Mouse (Mus musculus): ENCODE measurements around the gene Neo1.

Neo1 gene

GRCm38 (mm10) chr9:58859080-58859635, 177.1 kb downstream of the Neo1 start:
- no peak for DNase-seq (ENCODE audit: low spot score)

- DNase-seq (ENCODE audit: low spot score) = no peak
Measured at GRCm38 (mm10) chr9:58854931-58855330, 181.3 kb downstream of the Neo1 start.

- DNase-seq (ENCODE audit: low spot score) = no peak
Measured at GRCm38 (mm10) chr9:58849576-58850315, 186.5 kb downstream of the Neo1 start.

- DNase-seq (ENCODE audit: low spot score) = no peak
Measured at GRCm38 (mm10) chr9:58847676-58848075, 188.6 kb downstream of the Neo1 start.

- DNase-seq (ENCODE audit: low spot score) = no peak
Measured at GRCm38 (mm10) chr9:58847008-58847407, 189.2 kb downstream of the Neo1 start.

- DNase-seq (ENCODE audit: low spot score) = no peak
Measured at GRCm38 (mm10) chr9:58844597-58844996, 191.6 kb downstream of the Neo1 start.

- DNase-seq (ENCODE audit: low spot score) = no peak
Measured at GRCm38 (mm10) chr9:58841655-58842054, 194.6 kb downstream of the Neo1 start.

GRCm38 (mm10) chr9:58838504-58838903, 197.7 kb downstream of the Neo1 start:
- DNase-seq (ENCODE audit: low spot score) = no peak

GRCm38 (mm10) chr9:58837174-58837573, 199.1 kb downstream of the Neo1 start:
- no peak for DNase-seq (ENCODE audit: low spot score)

GRCm38 (mm10) chr9:58832939-58833338, 203.3 kb downstream of the Neo1 start:
- DNase-seq (ENCODE audit: low spot score) = no peak

- no peak for DNase-seq (ENCODE audit: low spot score)
Measured at GRCm38 (mm10) chr9:58829627-58830026, 206.6 kb downstream of the Neo1 start.

Data from left cerebral cortex, adult 11 months (tissue).